Mouse (Mus musculus): ENCODE results near the gene Muc13.

- TF ChIP-seq POLR2A (IDR thresholded peaks at IDR 0.05; ENCODE audit: insufficient read depth, low read depth, low read length) (no peak), EP300 (IDR thresholded peaks at IDR 0.05; ENCODE audit: insufficient read depth, low read depth, low read length) (no peak)
These were observed 2.9 kb downstream of the Muc13 start for GRCm38 (mm10) chr16:33796756-33797155.
